ENCODE assay signal across 9 mouse cellular contexts in genomic region chr9:43545081-43545565, GRCm38 (mm10).
A peak's percentile ranks its signal among the peaks of the same experiment; 100 is the strongest.
DNase-seq lines count a peak whose midpoint lies in the region; ATAC-seq and TF ChIP-seq lines count a peak whose summit lies in the region.
"Had no signal": no experiment of that assay in that cellular context is flagged by ENCODE, and none has a peak within 500 bp of the region (broad histone marks: within the 10 kb centered on the region; RNA-seq: fewer than 3 reads in every experiment).

No protein-coding gene starts in this region.

- ATAC-seq in kidney, postnatal 0 days (replicated peaks; ENCODE audit: low FRiP score, low read depth) = no peak; the same call in 1 of the 2 replicates

- WGBS in spleen, adult 2 months = 14% methylated on average over 15 of the region's 15 CpGs
- WGBS in kidney, postnatal 0 days = 20% methylated on average over 15 of the region's 15 CpGs
- WGBS in midbrain, embryonic 10.5 days = 44% methylated on average over 15 of the region's 15 CpGs
- WGBS in thymus, adult 2 months = 12% methylated on average over 15 of the region's 15 CpGs

- no peak overlapping the region for H3K9ac ChIP-seq in kidney, postnatal 0 days (ENCODE audit: low read depth, low read length)
- H3K9ac ChIP-seq: liver, embryonic 15.5 days had no signal

- peak overlapping the region; percentile 35 for H3K4me2 ChIP-seq in kidney, postnatal 0 days (ENCODE audit: low read length)
- H3K4me2 ChIP-seq: liver, embryonic 15.5 days had no signal

- H3K9me3 ChIP-seq in kidney, postnatal 0 days (replicated peaks; ENCODE audit: low read length) = no peaks in the 10 kb centered on the region
- H3K9me3 ChIP-seq in midbrain, embryonic 10.5 days (replicated peaks) = no peaks in the 10 kb centered on the region
- H3K9me3 ChIP-seq: liver, embryonic 15.5 days had no signal

- H3K4me1 ChIP-seq in spleen, adult 2 months (ENCODE audit: control insufficient read depth, insufficient read depth, insufficient read length) = no peaks in the 10 kb centered on the region
- H3K4me1 ChIP-seq in kidney, postnatal 0 days (replicated peaks; ENCODE audit: insufficient read depth, low read length) = no peaks in the 10 kb centered on the region; the same call in 1 of the 2 replicates
- peaks cover 19% of the 10 kb centered on the region for H3K4me1 ChIP-seq in midbrain, embryonic 10.5 days
- H3K4me1 ChIP-seq in thymus, adult 2 months (replicated peaks; ENCODE audit: control insufficient read depth, insufficient read depth, low read length) = peaks cover 15% of the 10 kb centered on the region
- H3K4me1 ChIP-seq: liver, embryonic 15.5 days had no signal

- no peak overlapping the region for H3K27ac ChIP-seq in spleen, adult 2 months (ENCODE audit: insufficient read depth, low read length)
- H3K27ac ChIP-seq in kidney, postnatal 0 days = no peak overlapping the region
- H3K27ac ChIP-seq in midbrain, embryonic 10.5 days (replicated peaks) = peak overlapping the region; percentile 47; the same call in 1 of the 2 replicates
- H3K27ac ChIP-seq in thymus, adult 2 months (ENCODE audit: control insufficient read depth, insufficient read depth, low read length) = no peak overlapping the region
- H3K27ac ChIP-seq: liver, embryonic 15.5 days had no signal

- H3K4me3 ChIP-seq in spleen, adult 2 months (ENCODE audit: extremely low read depth, insufficient read depth, insufficient read length) = no peak overlapping the region
- no peak overlapping the region for H3K4me3 ChIP-seq in kidney, postnatal 0 days (replicated peaks; ENCODE audit: low read depth, low read length)
- peak overlapping the region; percentile 8; the same call in 1 of the 2 replicates for H3K4me3 ChIP-seq in midbrain, embryonic 10.5 days
- H3K4me3 ChIP-seq in thymus, adult 2 months (ENCODE audit: control insufficient read depth, insufficient read depth, low read length) = no peak overlapping the region
- H3K4me3 ChIP-seq: liver, embryonic 15.5 days had no signal

- no peaks in the 10 kb centered on the region for H3K36me3 ChIP-seq in spleen, adult 2 months (ENCODE audit: control insufficient read depth, insufficient read depth, low read length)
- no peaks in the 10 kb centered on the region for H3K36me3 ChIP-seq in kidney, postnatal 0 days (ENCODE audit: insufficient read depth, low read length)
- no peaks in the 10 kb centered on the region for H3K36me3 ChIP-seq in midbrain, embryonic 10.5 days
- H3K36me3 ChIP-seq in thymus, adult 2 months (ENCODE audit: control insufficient read depth, insufficient read depth, low read length) = no peaks in the 10 kb centered on the region
- H3K36me3 ChIP-seq: liver, embryonic 15.5 days had no signal

- DNase-seq in spleen, adult 2 months (ENCODE audit: low read depth in 1 of 2, low spot score in 2 of 2) = peak; percentile 10 to 32
- DNase-seq in spleen, postnatal 4 days (ENCODE audit: low spot score in 2 of 2) = no peak
- DNase-seq in cerebellum, adult 9-10 months = peak; percentile 52
- peak; percentile 20 to 39 for DNase-seq in frontal cortex, postnatal 25 days (ENCODE audit: low spot score in 2 of 2)
- peak; percentile 44 for DNase-seq in kidney, postnatal 0 days (ENCODE audit: low spot score)
- DNase-seq in midbrain, embryonic 10.5 days (ENCODE audit: low spot score) = peak; percentile 26
- DNase-seq in thymus, adult 2 months = peak; percentile 85
- DNase-seq in spleen, postnatal 14 days (ENCODE audit: low spot score in 2 of 2) = no peak

- no peaks in the 10 kb centered on the region for H3K27me3 ChIP-seq in spleen, adult 2 months (ENCODE audit: control insufficient read depth, insufficient read depth, low read length)
- no peaks in the 10 kb centered on the region for H3K27me3 ChIP-seq in kidney, postnatal 0 days (ENCODE audit: insufficient read depth, low read length)
- peaks cover 17% of the 10 kb centered on the region for H3K27me3 ChIP-seq in midbrain, embryonic 10.5 days (ENCODE audit: low read depth, poor library complexity, severe bottlenecking)
- H3K27me3 ChIP-seq in thymus, adult 2 months (ENCODE audit: control insufficient read depth, insufficient read depth, low read length) = no peaks in the 10 kb centered on the region
- H3K27me3 ChIP-seq: liver, embryonic 15.5 days had no signal

- no peak for TF ChIP-seq POLR2A in spleen, adult 2 months (IDR thresholded peaks at IDR 0.05; ENCODE audit: low read depth, low read length)
- no peak for TF ChIP-seq POLR2A in thymus, adult 2 months (IDR thresholded peaks at IDR 0.05; ENCODE audit: control insufficient read depth, extremely low read depth, insufficient read depth, low read length, poor library complexity)

- TF ChIP-seq CTCF in spleen, adult 2 months (IDR thresholded peaks at IDR 0.05; ENCODE audit: extremely low read depth, insufficient read depth, insufficient read length, insufficient replicate concordance) = no peak
- TF ChIP-seq CTCF in kidney, postnatal 0 days (IDR thresholded peaks at IDR 0.05; ENCODE audit: low read depth) = no peak
- no peak for TF ChIP-seq CTCF in thymus, adult 2 months (IDR thresholded peaks at IDR 0.05; ENCODE audit: borderline replicate concordance, control insufficient read depth, extremely low read depth, insufficient read depth, low read length, poor library complexity)

Comparison
In these comparisons a context has a peak if more than half of its experiments do, and no peak if none do; other contexts are left out.
1. DNase-seq: peak in spleen, adult 2 months (2 of 2), cerebellum, adult 9-10 months (single experiment), frontal cortex, postnatal 25 days (2 of 2), kidney, postnatal 0 days (single experiment), midbrain, embryonic 10.5 days (single experiment) and thymus, adult 2 months (single experiment); none in spleen, postnatal 4 days (0 of 2) and spleen, postnatal 14 days (0 of 2).